Mouse (Mus musculus): Measurements from ENCODE around the gene Syt17.

DNA sequence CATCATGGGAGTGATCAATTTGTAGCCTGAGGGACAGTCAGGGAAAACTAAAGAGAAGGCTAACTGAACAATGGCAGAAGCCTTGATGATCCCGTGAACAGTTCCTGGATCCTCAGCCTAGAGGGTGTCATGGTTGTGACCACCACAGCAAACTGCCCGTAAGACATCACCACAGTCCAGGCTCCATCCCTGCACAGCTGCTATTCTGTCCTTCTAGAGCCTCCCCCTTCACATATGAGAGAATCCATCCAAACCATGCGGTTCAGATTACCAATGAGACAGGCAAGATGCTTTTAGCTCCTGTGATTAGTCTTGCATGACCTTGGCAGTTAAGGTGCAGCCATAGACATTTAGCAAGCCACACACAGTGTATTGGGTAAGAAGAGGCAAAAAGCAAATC lies 33.8 kb downstream of the Syt17 start:
- TF ChIP-seq POLR2A (IDR thresholded peaks at IDR 0.05; ENCODE audit: low read depth, low read length) (no peak), CTCF (IDR thresholded peaks at IDR 0.05; ENCODE audit: extremely low read depth, insufficient read depth, insufficient read length, insufficient replicate concordance) (no peak)
